Mouse (Mus musculus) embryonic fibroblast, embryonic 13.5 days (primary cell): Measurements from ENCODE around the gene Bicc1.

ENCODE experiments used
- CTCF ChIP-seq: IDR thresholded peaks from 2 replicates; pipeline ENCODE4 v1.5.1; 2011; ENCODE audit warnings: mild to moderate bottlenecking, control low read depth, low read length, moderate library complexity, borderline replicate concordance; ENCODE audit not compliant: insufficient read depth
- POLR2A ChIP-seq: IDR thresholded peaks from 2 replicates; pipeline ENCODE4 v1.6.1; 2011; ENCODE audit warnings: low read depth, mild to moderate bottlenecking, control low read depth, low read length, moderate library complexity

DNA sequence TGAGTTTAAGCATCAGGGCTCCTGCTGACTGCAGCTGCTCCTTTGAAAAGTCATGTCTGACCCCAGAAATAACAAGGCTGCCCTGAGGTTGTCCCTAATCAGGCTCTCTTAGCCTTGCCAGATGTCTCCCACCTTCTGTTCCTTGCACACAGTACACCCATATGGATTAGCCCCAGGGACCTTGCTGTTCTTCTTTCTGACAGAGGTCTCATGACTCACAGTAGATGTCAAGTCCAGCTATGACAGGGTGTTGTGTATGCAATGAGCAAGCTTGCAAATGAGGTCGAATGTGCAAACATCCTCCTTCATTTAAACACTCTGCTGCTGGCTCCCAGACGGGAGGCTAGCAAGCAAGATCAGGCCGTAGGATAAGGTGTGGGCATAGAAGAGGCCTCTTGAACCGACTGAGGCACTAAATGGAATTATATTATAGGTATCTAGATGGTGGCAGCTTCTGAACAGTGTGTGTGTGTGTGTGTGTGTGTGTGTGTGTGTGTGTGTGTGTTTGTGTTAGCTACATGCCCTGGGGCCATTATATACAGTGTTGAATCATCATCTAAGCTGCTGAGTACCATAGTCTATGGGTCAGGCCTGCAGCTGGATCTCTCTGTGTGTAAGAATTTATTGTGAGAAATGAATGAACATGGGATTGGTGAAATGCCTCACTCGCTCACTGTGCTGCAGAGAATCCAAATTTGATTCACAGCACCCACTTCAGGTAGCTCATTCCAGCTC, 256.6 kb downstream of the Bicc1 start:
- TF ChIP-seq CTCF (no peak), POLR2A (no peak)
